ENCODE assay signal across 8 mouse cellular contexts in the genomic region with DNA sequence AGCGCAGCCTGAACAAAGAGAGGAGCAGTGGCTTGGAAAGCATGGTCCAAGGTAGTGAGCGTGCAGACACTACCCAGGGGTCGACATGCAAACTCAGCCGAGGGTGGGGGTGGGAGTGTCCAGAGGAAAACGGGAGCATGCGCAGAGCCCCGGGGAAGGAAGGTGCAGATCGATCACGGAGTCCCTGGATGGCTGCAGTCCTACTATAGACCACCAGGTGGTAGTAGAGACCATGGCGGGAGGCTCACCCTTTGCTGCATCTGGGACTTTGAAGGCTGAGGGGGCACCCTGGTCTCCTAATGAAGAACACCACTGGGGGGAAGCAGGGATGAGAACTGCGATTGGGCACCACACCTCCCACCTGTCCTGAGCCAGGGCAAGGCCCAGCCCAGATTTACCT. TPM values are rescaled to one million over a fixed set of nuclear protein-coding genes. Genes with fewer than 3 reads are reported as not detected.
DNase-seq lines count a peak whose midpoint lies in the region; ATAC-seq and TF ChIP-seq lines count a peak whose summit lies in the region.

No protein-coding gene starts in this region.

- no peak overlapping the region for H3K9ac ChIP-seq in heart, adult 2 months (ENCODE audit: low read depth, low read length)
- peak overlapping the region; percentile 29; the same call in 1 of the 2 replicates for H3K9ac ChIP-seq in kidney, embryonic 14.5 days (ENCODE audit: low read depth, low read length)
- H3K9ac ChIP-seq in liver, embryonic 15.5 days, result no peak overlapping the region
- H3K9ac ChIP-seq in neural tube, embryonic 12.5 days, result peak overlapping the region; percentile 44; the same call in 1 of the 2 replicates

- no peaks in the 10 kb centered on the region for H3K27me3 ChIP-seq in C2C12 (ENCODE audit: control insufficient read depth, insufficient read depth, insufficient read length)
- no peaks in the 10 kb centered on the region for H3K27me3 ChIP-seq in heart, adult 2 months (ENCODE audit: control insufficient read depth, insufficient read depth, low read length)
- no peaks in the 10 kb centered on the region for H3K27me3 ChIP-seq in kidney, embryonic 14.5 days (ENCODE audit: control insufficient read depth, insufficient read depth, low read length)
- peaks cover 47% of the 10 kb centered on the region for H3K27me3 ChIP-seq in liver, embryonic 15.5 days
- H3K27me3 ChIP-seq in neural tube, embryonic 12.5 days (replicated peaks), result no peaks in the 10 kb centered on the region

- peak; percentile 91 for TF ChIP-seq CTCF in C2C12 (IDR thresholded peaks at IDR 0.05; ENCODE audit: control insufficient read depth, insufficient read depth, insufficient read length)
- TF ChIP-seq CTCF in heart, adult 2 months (IDR thresholded peaks at IDR 0.05), result peak; percentile 91

- peaks cover 7% of the 10 kb centered on the region for H3K36me3 ChIP-seq in C2C12 (ENCODE audit: control insufficient read depth, insufficient read depth)
- H3K36me3 ChIP-seq in heart, adult 2 months (ENCODE audit: control insufficient read depth, insufficient read depth, low read length), result no peaks in the 10 kb centered on the region
- H3K36me3 ChIP-seq in kidney, embryonic 14.5 days (ENCODE audit: control insufficient read depth, insufficient read depth, low read length), result peaks cover 18% of the 10 kb centered on the region
- H3K36me3 ChIP-seq in liver, embryonic 15.5 days (replicated peaks), result no peaks in the 10 kb centered on the region
- peaks cover 19% of the 10 kb centered on the region for H3K36me3 ChIP-seq in neural tube, embryonic 12.5 days

- no peaks in the 10 kb centered on the region for H3K9me3 ChIP-seq in kidney, embryonic 14.5 days (ENCODE audit: control insufficient read depth, low read length)
- no peaks in the 10 kb centered on the region for H3K9me3 ChIP-seq in liver, embryonic 15.5 days (replicated peaks)
- no peaks in the 10 kb centered on the region for H3K9me3 ChIP-seq in neural tube, embryonic 12.5 days

- peak; percentile 83 for TF ChIP-seq EP300 in heart, adult 2 months (IDR thresholded peaks at IDR 0.05; ENCODE audit: insufficient read depth, low read depth, low read length)

- no peaks in the 10 kb centered on the region for H3K79me3 ChIP-seq in C2C12 (ENCODE audit: low read depth)

- peaks cover 16% of the 10 kb centered on the region for H3K79me2 ChIP-seq in C2C12 (ENCODE audit: control insufficient read depth, insufficient read depth)
- no peaks in the 10 kb centered on the region for H3K79me2 ChIP-seq in heart, adult 2 months (replicated peaks; ENCODE audit: control insufficient read depth, insufficient read depth, low read length)

- ATAC-seq in kidney, embryonic 14.5 days (ENCODE audit: low FRiP score, low TSS enrichment), result peak; percentile 2; the same call in 1 of the 2 replicates
- ATAC-seq in liver, embryonic 15.5 days (ENCODE audit: insufficient read depth), result no peak
- ATAC-seq in neural tube, embryonic 12.5 days (ENCODE audit: low FRiP score, low read depth), result peak; percentile 21

- peak; percentile 73 for DNase-seq in adrenal gland, adult 2 months
- peak; percentile 78 for DNase-seq in embryo, embryonic 11.5 days (ENCODE audit: low read depth, low spot score)
- DNase-seq in heart, adult 2 months, result peak; percentile 69 to 78
- DNase-seq in thymus, adult 18-20 months, result peak; percentile 38 to 53

- no peak overlapping the region for H3K4me3 ChIP-seq in C2C12 (ENCODE audit: insufficient read depth, poor library complexity, severe bottlenecking)
- no peak overlapping the region for H3K4me3 ChIP-seq in heart, adult 2 months
- peak overlapping the region; percentile 15; the same call in 1 of the 2 replicates for H3K4me3 ChIP-seq in kidney, embryonic 14.5 days (ENCODE audit: low read length)
- H3K4me3 ChIP-seq in liver, embryonic 15.5 days (replicated peaks), result no peak overlapping the region
- peak overlapping the region; percentile 21 for H3K4me3 ChIP-seq in neural tube, embryonic 12.5 days

- intact Hi-C loops in heart, adult 2 months (cut with DNase I), result loop anchor here (1.0 to 5.0 kb wide), 3 partner anchors 14 to 347 kb away; no protein-coding TSS in a partner anchor

- H3K4me2 ChIP-seq in kidney, embryonic 14.5 days (replicated peaks; ENCODE audit: low read depth, low read length), result peak overlapping the region; percentile 35
- peak overlapping the region; percentile 45 for H3K4me2 ChIP-seq in liver, embryonic 15.5 days
- peak overlapping the region; percentile 79 for H3K4me2 ChIP-seq in neural tube, embryonic 12.5 days (replicated peaks)

- WGBS in heart, adult 2 months, result 10% methylated on average over 11 of the region's 11 CpGs
- WGBS in kidney, embryonic 14.5 days, result 3% methylated on average over 11 of the region's 11 CpGs
- WGBS in liver, embryonic 15.5 days (ENCODE audit: insufficient replicate concordance), result 12% methylated on average over 11 of the region's 11 CpGs
- 3% methylated on average over 11 of the region's 11 CpGs for WGBS in neural tube, embryonic 12.5 days

- H3ac ChIP-seq in C2C12 (ENCODE audit: control insufficient read depth, insufficient read length, low read depth), result no peak overlapping the region

- H3K27ac ChIP-seq in heart, adult 2 months, result no peak overlapping the region
- H3K27ac ChIP-seq in kidney, embryonic 14.5 days (ENCODE audit: low read depth, low read length), result no peak overlapping the region
- no peak overlapping the region for H3K27ac ChIP-seq in liver, embryonic 15.5 days (replicated peaks)
- H3K27ac ChIP-seq in neural tube, embryonic 12.5 days, result no peak overlapping the region

- no peak for TF ChIP-seq POLR2A in heart, adult 2 months (IDR thresholded peaks at IDR 0.05; ENCODE audit: insufficient read depth, low read depth, low read length)

- peaks cover 2% of the 10 kb centered on the region; the same call in 1 of the 2 replicates for H3K4me1 ChIP-seq in heart, adult 2 months (ENCODE audit: control insufficient read depth, insufficient read depth, low read length)
- H3K4me1 ChIP-seq in kidney, embryonic 14.5 days (ENCODE audit: control insufficient read depth, insufficient read depth, low read length), result peaks cover 43% of the 10 kb centered on the region
- H3K4me1 ChIP-seq in liver, embryonic 15.5 days (replicated peaks), result peaks cover 17% of the 10 kb centered on the region
- peaks cover 48% of the 10 kb centered on the region for H3K4me1 ChIP-seq in neural tube, embryonic 12.5 days

TF ChIP-seq in C2C12, 6 proteins besides CTCF, POLR2A, EP300 and RAD21 (continues in another document):
- TF ChIP-seq FOSL1 (IDR thresholded peaks at IDR 0.05; ENCODE audit: insufficient read depth, low read length, poor library complexity, severe bottlenecking) (no peak), MYOD1 (IDR thresholded peaks at IDR 0.05; ENCODE audit: control insufficient read depth, insufficient read length, low read depth) (no peak), MAX (IDR thresholded peaks at IDR 0.05) (no peak)

RNA-seq across cellular contexts. Expression of gene Efna4, which starts 2.6 kb away (rescaled TPM):
- polyA plus RNA-seq in C2C12 (2012; fragmentation: generic; extraction: Trizol), result 13.3 TPM
- total RNA-seq in adrenal gland, adult 2 months (2021), result 1 to 10 TPM in 1 of 2 experiments, under 1 TPM in 1; 0.63 to 1.9 TPM
- 1.8 and 3.5 TPM in 2 replicates for polyA plus RNA-seq in adrenal gland, adult 2 months (2012; rRNA removed)
- under 1 TPM; 0.21 to 0.36 TPM for total RNA-seq in heart, adult 2 months (2021)
- 0.64 and 0.86 TPM in 2 replicates for polyA plus RNA-seq in heart, adult 2 months (2012; rRNA removed)
- 30.1 and 36.6 TPM in 2 replicates for polyA plus RNA-seq in kidney, embryonic 14.5 days (2014; fragmentation: Nextera tagmentation; extraction: Ambion mirVana)
- polyA plus RNA-seq in liver, embryonic 15.5 days (2015; fragmentation: Nextera tagmentation; extraction: Ambion mirVana), result 0.24 and 0.48 TPM in 2 replicates
- polyA plus RNA-seq in neural tube, embryonic 12.5 days (2016; fragmentation: Nextera tagmentation; extraction: Ambion mirVana), result 15.8 and 17.8 TPM in 2 replicates

RNA-seq across cellular contexts. Expression of gene Adam15, which starts 9.3 kb away (rescaled TPM):
- polyA plus RNA-seq in C2C12 (2012; fragmentation: generic; extraction: Trizol), result 60.2 TPM
- total RNA-seq in adrenal gland, adult 2 months (2021), result 10 to 100 TPM; 56.1 to 87.5 TPM
- 142 and 182 TPM in 2 replicates for polyA plus RNA-seq in adrenal gland, adult 2 months (2012; rRNA removed)
- 10 to 100 TPM; 56.8 to 59.2 TPM for total RNA-seq in heart, adult 2 months (2021)
- 95.6 and 95.7 TPM in 2 replicates for polyA plus RNA-seq in heart, adult 2 months (2012; rRNA removed)
- 35.9 and 47.1 TPM in 2 replicates for polyA plus RNA-seq in kidney, embryonic 14.5 days (2014; fragmentation: Nextera tagmentation; extraction: Ambion mirVana)
- 8.8 and 12.7 TPM in 2 replicates for polyA plus RNA-seq in liver, embryonic 15.5 days (2015; fragmentation: Nextera tagmentation; extraction: Ambion mirVana)
- 37.1 and 40.4 TPM in 2 replicates for polyA plus RNA-seq in neural tube, embryonic 12.5 days (2016; fragmentation: Nextera tagmentation; extraction: Ambion mirVana)

RNA-seq across cellular contexts. Expression of gene Efna3, which starts 17.7 kb away (rescaled TPM):
- polyA plus RNA-seq in C2C12 (2012; fragmentation: generic; extraction: Trizol), result 2.9 TPM
- under 1 TPM; 0.26 to 0.55 TPM for total RNA-seq in adrenal gland, adult 2 months (2021)
- polyA plus RNA-seq in adrenal gland, adult 2 months (2012; rRNA removed), result 0.21 and 1.0 TPM in 2 replicates
- total RNA-seq in heart, adult 2 months (2021), result not detected
- 0.09 TPM in 1 of 2 replicates, not detected in the other for polyA plus RNA-seq in heart, adult 2 months (2012; rRNA removed)
- polyA plus RNA-seq in kidney, embryonic 14.5 days (2014; fragmentation: Nextera tagmentation; extraction: Ambion mirVana), result 9.7 and 10.1 TPM in 2 replicates
- polyA plus RNA-seq in liver, embryonic 15.5 days (2015; fragmentation: Nextera tagmentation; extraction: Ambion mirVana), result 0.18 and 0.58 TPM in 2 replicates
- polyA plus RNA-seq in neural tube, embryonic 12.5 days (2016; fragmentation: Nextera tagmentation; extraction: Ambion mirVana), result 51.3 and 54.7 TPM in 2 replicates

RNA-seq across cellular contexts. Expression of gene Dcst2, which starts 21.3 kb away (rescaled TPM):
- polyA plus RNA-seq in C2C12 (2012; fragmentation: generic; extraction: Trizol), result 0.01 TPM
- total RNA-seq in adrenal gland, adult 2 months (2021), result 1 to 10 TPM in 1 of 2 experiments, under 1 TPM in 1; 0.40 to 1.3 TPM
- 0.61 and 1.2 TPM in 2 replicates for polyA plus RNA-seq in adrenal gland, adult 2 months (2012; rRNA removed)
- total RNA-seq in heart, adult 2 months (2021), result not detected
- 0.09 and 0.35 TPM in 2 replicates for polyA plus RNA-seq in heart, adult 2 months (2012; rRNA removed)
- 0.18 and 0.30 TPM in 2 replicates for polyA plus RNA-seq in kidney, embryonic 14.5 days (2014; fragmentation: Nextera tagmentation; extraction: Ambion mirVana)
- 0.06 and 0.07 TPM in 2 replicates for polyA plus RNA-seq in liver, embryonic 15.5 days (2015; fragmentation: Nextera tagmentation; extraction: Ambion mirVana)
- 0.10 and 0.17 TPM in 2 replicates for polyA plus RNA-seq in neural tube, embryonic 12.5 days (2016; fragmentation: Nextera tagmentation; extraction: Ambion mirVana)

RNA-seq across cellular contexts. Expression of gene Dcst1, which starts 24.6 kb away (rescaled TPM):
- polyA plus RNA-seq in C2C12 (2012; fragmentation: generic; extraction: Trizol), result 0.20 TPM
- under 1 TPM in 1 of 2 experiments, not detected in 1; 0.41 TPM for total RNA-seq in adrenal gland, adult 2 months (2021)
- 0.46 and 0.53 TPM in 2 replicates for polyA plus RNA-seq in adrenal gland, adult 2 months (2012; rRNA removed)
- not detected for total RNA-seq in heart, adult 2 months (2021)
- 0.18 and 0.23 TPM in 2 replicates for polyA plus RNA-seq in heart, adult 2 months (2012; rRNA removed)
- polyA plus RNA-seq in kidney, embryonic 14.5 days (2014; fragmentation: Nextera tagmentation; extraction: Ambion mirVana), result 0.63 and 1.5 TPM in 2 replicates
- 0.05 TPM in 1 of 2 replicates, not detected in the other for polyA plus RNA-seq in liver, embryonic 15.5 days (2015; fragmentation: Nextera tagmentation; extraction: Ambion mirVana)
- 0.57 and 0.68 TPM in 2 replicates for polyA plus RNA-seq in neural tube, embryonic 12.5 days (2016; fragmentation: Nextera tagmentation; extraction: Ambion mirVana)

Comparison
In these comparisons a context has a peak if more than half of its experiments do, and no peak if none do; other contexts are left out.
1. H3K4me3 ChIP-seq: peak in kidney, embryonic 14.5 days (single experiment) and neural tube, embryonic 12.5 days (single experiment); none in C2C12 (single experiment), heart, adult 2 months (single experiment) and liver, embryonic 15.5 days (single experiment).
2. H3K9ac ChIP-seq: peak in kidney, embryonic 14.5 days (single experiment) and neural tube, embryonic 12.5 days (single experiment); none in heart, adult 2 months (single experiment) and liver, embryonic 15.5 days (single experiment).
3. Peak in every context shown above with its lines, with median percentiles within 50 percentile points of each other: DNase-seq and H3K4me2 ChIP-seq.